Mouse (Mus musculus) mouse embryonic stem cell (cell line): Measurements from ENCODE around the gene Gm20388.

ENCODE experiments used
- in situ Hi-C, 2 experiments: fragments of 300-500 bp; cut with MboI; formaldehyde crosslinking; loops; 1 replicate in 1 of 2; 3 replicates in 1 of 2; pipeline ENCODE4 v1.14.3; 2019 to 2020; ENCODE audit warnings: low sequenced_read_pairs in 2 of 2, low pct_unique_long_range_greater_than_20kb in 1 of 2, mixed read lengths in 1 of 2; ENCODE audit not compliant: unreplicated experiment in 1 of 2

Gm20388 gene

DNA sequence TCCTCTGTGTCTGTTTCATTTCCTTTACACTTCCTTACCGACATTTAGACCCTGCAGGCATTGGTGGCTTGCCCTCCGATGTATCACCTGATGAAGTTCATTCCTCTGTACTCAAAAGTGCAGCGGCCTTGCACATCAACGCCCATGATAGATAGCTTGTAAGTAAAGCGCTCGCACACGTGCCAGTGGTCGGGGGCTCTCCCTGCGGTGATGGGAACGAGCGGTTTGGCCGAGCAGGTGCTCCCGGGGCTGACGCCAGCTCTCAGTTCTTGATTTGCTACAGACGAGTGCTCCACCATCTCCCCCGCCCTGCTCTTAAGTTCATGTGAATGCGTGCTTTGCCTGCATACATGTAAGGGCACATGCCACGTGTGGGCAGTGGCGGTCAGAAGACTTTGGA is 37.0 kb downstream of the Gm20388 start:
- in situ Hi-C loops = no loop called here

DNA sequence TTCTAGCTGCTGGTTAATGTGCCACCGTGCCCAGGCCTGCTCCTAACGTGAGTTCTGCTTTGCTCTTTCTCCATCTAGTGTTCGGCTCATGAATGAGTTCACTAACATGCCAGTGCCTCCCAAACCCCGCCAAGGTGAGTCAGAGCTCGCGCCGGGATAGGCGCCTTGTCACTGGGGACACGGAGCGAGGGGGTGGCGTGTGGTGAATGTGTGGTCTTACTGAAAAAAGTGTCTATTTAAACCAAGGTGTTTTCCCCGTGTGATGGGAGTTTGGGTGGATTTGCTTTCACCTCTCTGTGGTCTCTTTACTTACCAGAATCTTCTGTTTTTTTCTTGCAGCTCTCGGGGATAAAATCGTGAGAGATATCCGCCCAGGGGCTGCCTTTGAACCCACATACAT is 37.7 kb downstream of the Gm20388 start:
- in situ Hi-C loops = no loop called here

GRCm38 (mm10) chr8:119952282-119952681 is 41.6 kb downstream of the Gm20388 start:
- in situ Hi-C loops = no loop called here

DNA sequence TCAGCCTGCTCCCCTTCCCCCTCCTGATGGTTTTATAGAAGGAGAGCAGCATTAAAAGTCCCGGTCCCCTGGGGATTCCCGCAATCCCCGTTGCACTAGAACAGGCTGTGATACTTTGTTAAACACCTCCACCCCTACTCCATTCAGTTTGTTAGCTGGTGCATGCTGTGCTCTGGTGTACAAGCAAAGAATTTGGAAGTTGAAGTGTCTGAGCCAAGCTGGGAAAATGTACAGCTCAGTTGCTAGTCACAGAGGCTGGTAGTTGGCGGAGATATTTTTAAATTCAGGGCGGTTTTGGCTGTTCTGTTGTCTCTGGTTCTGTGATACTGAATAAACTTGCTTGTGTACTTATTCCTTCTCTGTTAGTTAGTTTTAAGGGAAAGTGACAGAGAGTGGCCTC is 42.1 kb downstream of the Gm20388 start:
- in situ Hi-C loops = no loop called here

- in situ Hi-C loops = no loop called here
These were observed 44.7 kb downstream of the Gm20388 start for GRCm38 (mm10) chr8:119955333-119955732.

- in situ Hi-C loops = no loop called here
These were observed 47.4 kb downstream of the Gm20388 start for GRCm38 (mm10) chr8:119958076-119958475.

- in situ Hi-C loops = loop anchor here (10.0 kb wide), 1 partner anchor 114 kb away; no protein-coding TSS in a partner anchor
These were observed 50.0 kb downstream of the Gm20388 start for GRCm38 (mm10) chr8:119960531-119961104.

DNA sequence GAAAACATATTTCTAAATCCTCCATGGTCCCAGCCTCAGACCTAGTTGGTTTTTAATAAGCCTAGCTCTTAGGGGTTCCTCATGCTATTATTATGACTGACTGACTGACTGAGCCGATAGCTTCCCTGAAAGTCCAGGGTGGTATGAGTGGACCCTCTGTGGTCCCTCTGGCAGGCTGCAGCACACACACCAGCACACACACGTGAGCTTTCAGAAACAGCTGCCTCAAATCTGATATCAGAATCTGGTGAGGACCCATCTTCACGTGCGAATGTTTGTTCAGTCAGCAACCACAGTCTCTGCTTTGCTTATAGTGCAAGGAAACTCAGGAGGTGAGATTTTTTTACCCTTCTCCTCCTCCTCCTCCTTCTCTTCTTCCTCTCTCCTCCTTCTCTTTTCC is 54.2 kb downstream of the Gm20388 start:
- in situ Hi-C loops = loop anchor here (10.0 kb wide), 1 partner anchor 110 kb away; no protein-coding TSS in a partner anchor

DNA sequence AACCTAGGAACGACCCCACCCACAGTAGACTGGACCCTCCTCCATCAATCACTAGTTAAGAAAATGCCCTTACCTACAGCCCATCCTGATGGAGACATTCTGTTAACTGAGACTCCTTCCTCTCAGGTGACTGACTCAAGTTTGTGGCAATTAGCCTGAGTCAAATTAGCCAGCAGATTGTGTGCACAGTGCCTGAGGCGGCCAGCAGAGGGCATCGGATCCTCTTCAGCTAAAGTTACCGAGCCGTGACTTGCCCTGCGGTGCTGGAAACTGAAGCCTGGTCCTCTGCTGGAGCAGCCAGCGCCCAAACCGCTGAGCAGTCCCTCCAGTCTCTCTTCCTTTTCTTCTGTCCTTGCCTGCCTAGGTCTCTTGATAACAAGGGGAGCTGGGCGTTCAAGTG is 56.8 kb downstream of the Gm20388 start:
- in situ Hi-C loops = loop anchor here (10.0 kb wide), 1 partner anchor 107 kb away; no protein-coding TSS in a partner anchor

- in situ Hi-C loops = no loop called here
These were observed 59.5 kb downstream of the Gm20388 start for GRCm38 (mm10) chr8:119970169-119970568.

DNA sequence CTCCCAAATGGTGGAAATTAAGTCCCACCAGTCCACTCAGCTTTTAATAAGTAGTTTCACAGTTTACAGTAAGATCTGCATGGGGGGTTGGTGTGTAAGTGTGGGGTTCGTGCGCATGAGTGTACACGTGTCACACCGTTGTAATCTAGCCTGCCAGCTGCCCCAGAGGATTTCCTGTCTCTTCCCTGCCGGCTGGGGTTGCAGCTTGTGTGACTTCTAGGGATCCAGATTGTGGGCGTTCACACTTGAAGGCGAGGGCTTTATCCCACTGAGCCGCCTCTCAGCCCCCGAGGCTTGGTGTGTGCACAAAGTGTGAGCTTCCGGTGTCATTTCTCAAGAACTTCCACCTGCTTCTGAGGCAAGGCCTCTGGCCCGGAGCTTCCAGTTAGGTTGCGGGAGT is 61.9 kb downstream of the Gm20388 start:
- in situ Hi-C loops = no loop called here

DNA sequence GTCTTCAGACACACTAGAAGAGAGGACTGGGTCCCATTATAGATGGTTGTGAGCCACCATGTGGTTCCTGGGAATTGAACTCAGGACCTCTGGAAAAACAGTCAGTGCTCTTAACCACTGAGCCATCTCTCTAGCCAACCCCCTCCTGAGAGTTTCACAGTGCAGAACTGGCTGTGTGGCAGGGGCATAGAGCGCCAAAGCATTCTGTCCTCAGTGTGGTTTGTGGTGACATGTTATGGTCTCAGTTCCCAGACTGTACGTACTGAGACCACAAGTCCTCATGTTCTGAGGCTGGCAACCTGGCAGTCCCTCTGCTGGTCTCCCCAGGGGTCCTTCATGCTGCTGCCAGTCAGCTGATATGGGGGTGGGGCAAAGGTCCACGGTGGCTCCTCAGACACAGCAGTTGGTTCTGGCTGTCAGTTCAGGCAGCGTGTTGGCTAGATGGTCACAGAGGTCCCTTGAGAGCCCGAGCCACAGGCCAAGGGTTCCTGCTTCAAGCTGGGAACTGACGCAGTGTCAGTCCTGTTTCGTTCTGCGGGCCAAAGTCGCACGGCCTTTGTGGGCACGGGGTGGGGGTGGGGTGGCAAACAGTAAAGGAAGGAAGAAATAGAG is 68.2 kb downstream of the Gm20388 start:
- in situ Hi-C loops = no loop called here

- in situ Hi-C loops = no loop called here
These were observed 70.6 kb downstream of the Gm20388 start for GRCm38 (mm10) chr8:119981253-119981652.

DNA sequence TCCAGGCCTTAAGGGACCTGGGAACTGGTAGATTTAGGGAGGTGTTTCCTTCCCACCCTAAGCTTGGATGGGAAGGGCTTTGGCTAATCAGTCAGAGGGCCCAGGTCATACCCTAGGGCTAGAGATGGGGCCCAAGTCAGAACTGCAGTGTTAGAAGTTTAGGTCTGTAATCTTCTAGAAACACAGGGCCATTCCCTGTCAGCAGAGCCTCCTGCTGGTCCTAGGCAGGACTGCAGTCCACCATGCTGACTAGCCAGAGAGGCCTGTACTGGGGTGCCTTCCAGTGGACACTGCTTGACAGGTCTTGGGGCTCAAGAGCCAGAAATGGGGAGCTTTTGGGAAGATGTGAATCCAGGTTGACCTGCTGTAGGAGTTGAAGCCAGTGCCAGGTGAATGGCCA is 73.4 kb downstream of the Gm20388 start:
- in situ Hi-C loops = no loop called here

GRCm38 (mm10) chr8:119986174-119986573 is 75.5 kb downstream of the Gm20388 start:
- in situ Hi-C loops = no loop called here

DNA sequence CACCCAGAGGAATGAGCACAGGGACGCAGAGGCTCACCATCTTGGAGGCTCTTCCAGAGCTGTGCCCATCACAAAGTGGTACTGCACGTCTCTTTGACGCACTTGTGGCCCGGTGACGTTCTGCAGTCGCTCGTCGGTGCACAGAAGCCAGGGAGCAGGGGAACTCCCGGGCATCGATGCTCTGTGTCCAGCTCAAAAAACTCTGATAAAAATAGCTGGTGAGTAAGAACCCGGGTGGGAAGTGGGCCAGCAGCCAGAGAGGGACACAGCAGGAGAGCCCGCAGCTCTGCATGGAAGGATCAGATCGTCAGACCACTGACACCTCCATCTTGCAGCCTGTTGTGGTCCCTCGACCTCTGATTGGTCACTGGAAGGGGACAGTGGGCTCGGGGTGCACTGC is 77.4 kb downstream of the Gm20388 start:
- in situ Hi-C loops = no loop called here

- in situ Hi-C loops = no loop called here
These were observed 81.6 kb downstream of the Gm20388 start, which contains the start of gene Crispld2 for GRCm38 (mm10) chr8:119992249-119992648. Gene Crispld2, plus strand, starts transcription at chr8:119992438.

- in situ Hi-C loops = no loop called here
These were observed 83.5 kb downstream of the Gm20388 start for GRCm38 (mm10) chr8:119994114-119994513.

- in situ Hi-C loops = no loop called here
These were observed 83.9 kb downstream of the Gm20388 start for GRCm38 (mm10) chr8:119994556-119994955.

GRCm38 (mm10) chr8:119997266-119997665 is 86.6 kb downstream of the Gm20388 start:
- in situ Hi-C loops = no loop called here
